Mouse (Mus musculus) cerebellum, adult 2 months (tissue): Measurements from ENCODE around the gene Clec3b.

Experiments
- CTCF ChIP-seq: fragments of 200-500 bp; IDR thresholded peaks from 2 replicates; pipeline ENCODE4 v1.5.1; 2011; ENCODE audit warnings: low read depth, mild to moderate bottlenecking, control low read depth, low read length, moderate library complexity, borderline replicate concordance; ENCODE audit not compliant: insufficient read depth
- POLR2A ChIP-seq: fragments of 200-500 bp; IDR thresholded peaks from 2 replicates; pipeline ENCODE4 v1.6.1; 2011; ENCODE audit warnings: low read length, control low read depth, borderline replicate concordance; ENCODE audit not compliant: insufficient read depth

DNA sequence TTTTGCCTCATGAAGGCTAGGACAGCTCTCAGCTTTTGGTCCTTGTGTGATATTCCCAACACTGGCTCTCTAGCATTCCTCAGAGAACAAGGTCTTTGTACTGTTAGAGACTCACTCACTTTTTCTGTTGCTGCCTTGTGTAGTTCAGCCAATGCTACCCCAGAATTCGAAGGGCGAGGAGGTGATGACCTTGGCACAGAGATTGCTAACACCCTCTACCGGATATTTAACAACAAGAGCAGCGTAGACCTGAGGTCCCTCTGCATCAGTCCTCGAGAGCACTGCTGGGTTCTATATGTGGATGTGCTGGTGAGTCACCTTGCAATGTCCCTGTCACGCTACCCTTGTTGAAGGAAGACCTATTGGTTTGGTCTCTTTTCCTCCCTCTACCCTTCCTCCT is 23.1 kb upstream of the Clec3b start:
- TF ChIP-seq POLR2A (no peak), CTCF (no peak)
